Mouse (Mus musculus) erythroblast, embryonic 14.5 days (primary cell): Measurements from ENCODE around the gene Myh11.

Source experiments
- GATA1 ChIP-seq: IDR thresholded peaks from 2 replicates; pipeline ENCODE4 v1.6.1; 2012; ENCODE audit warnings: low read length, inconsistent platforms, mixed read lengths
- TAL1 ChIP-seq: IDR thresholded peaks from 3 replicates; pipeline ENCODE4 v1.6.1; 2012; ENCODE audit warnings: low read length, inconsistent platforms, mixed read lengths

GRCm38 (mm10) chr16:14320494-14320893 is 29.3 kb upstream of the Myh11 start:
- TF ChIP-seq GATA1 (no peak), TAL1 (no peak)
